Mouse (Mus musculus): Measurements from ENCODE around the gene Scaper.

- TF ChIP-seq POLR2A (IDR thresholded peaks at IDR 0.05; ENCODE audit: borderline replicate concordance, extremely low read depth, insufficient read depth, insufficient read length, poor library complexity, severe bottlenecking) = no peak
- no peak for TF ChIP-seq CTCF (IDR thresholded peaks at IDR 0.05; ENCODE audit: borderline replicate concordance, extremely low read depth, insufficient read depth, insufficient read length)
These were observed 397.0 kb downstream of the Scaper start for GRCm38 (mm10) chr9:55540888-55541287.

All from brain, embryonic 14.5 days (tissue).